Mouse (Mus musculus) ovary, postnatal 36 days (tissue): ENCODE data around the gene Hnrnph1.
"Not testable (repeated sequence)": the region's sequence is repeated elsewhere in the genome, so short reads cannot be mapped to it uniquely, and the experiment has no call there.

Experiments used
- DNase-seq: peaks from one replicate; pipeline ENCODE4 v3.0.0; 2022; ENCODE audit warnings: low spot score, mixed read lengths

The Hnrnph1 gene

GRCm38 (mm10) chr11:50376911-50377891 lies at the start of gene Hnrnph1:
Gene Hnrnph1, plus strand, starts transcription at chr11:50376990.
- peak; percentile 98 for DNase-seq

- DNase-seq: no peak
Observed at GRCm38 (mm10) chr11:50328075-50328625, 48.6 kb upstream of the Hnrnph1 start.

- DNase-seq: no peak
Observed at GRCm38 (mm10) chr11:50329378-50329777, 47.4 kb upstream of the Hnrnph1 start.

- DNase-seq: no peak
Observed at GRCm38 (mm10) chr11:50333181-50333580, 43.6 kb upstream of the Hnrnph1 start.

GRCm38 (mm10) chr11:50336126-50336525 lies 40.7 kb upstream of the Hnrnph1 start:
- DNase-seq: no peak

DNA sequence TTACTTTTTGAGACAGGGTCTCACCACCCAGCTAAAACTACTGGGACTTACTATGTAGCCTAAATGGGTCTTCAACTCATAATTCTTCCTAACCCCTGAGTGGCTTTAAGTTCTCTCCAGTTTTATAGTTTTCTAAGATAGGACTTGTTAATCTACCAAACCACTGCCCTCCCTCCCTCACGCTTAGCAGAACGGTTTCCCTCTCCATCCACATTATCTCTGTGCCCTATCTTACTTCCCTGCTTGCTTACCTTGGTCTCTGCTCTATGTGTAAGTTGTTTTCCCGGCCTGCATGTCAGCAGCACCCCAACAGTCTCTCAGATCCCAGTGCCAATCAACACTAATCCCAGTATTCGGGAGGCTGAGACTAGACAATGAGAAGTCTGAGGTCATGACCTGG lies 39.9 kb upstream of the Hnrnph1 start:
- no peak for DNase-seq

- DNase-seq: no peak
Observed at GRCm38 (mm10) chr11:50345486-50345885, 31.3 kb upstream of the Hnrnph1 start.

- DNase-seq: no peak
Observed at GRCm38 (mm10) chr11:50346256-50347032, 30.3 kb upstream of the Hnrnph1 start.

DNA sequence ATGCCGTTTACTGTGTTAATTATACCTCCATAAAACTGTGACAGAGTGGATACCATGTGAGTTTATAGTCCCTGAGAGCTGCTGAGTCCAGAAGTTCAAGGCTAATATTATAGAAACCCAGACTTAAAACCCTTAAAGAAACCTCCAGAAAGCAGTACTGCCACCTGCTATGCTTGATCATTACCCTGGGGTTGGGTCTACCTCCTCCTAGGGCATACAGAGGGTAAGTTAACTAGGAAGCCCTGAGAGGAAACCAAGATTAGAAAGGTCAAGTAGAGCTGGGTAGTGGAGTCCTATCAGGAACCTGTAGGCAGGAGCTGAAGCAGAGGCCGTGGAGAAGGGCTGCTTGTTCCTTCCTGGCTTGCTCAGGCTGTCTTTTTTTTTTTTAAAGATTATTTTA lies 24.6 kb upstream of the Hnrnph1 start:
- DNase-seq: no peak

DNA sequence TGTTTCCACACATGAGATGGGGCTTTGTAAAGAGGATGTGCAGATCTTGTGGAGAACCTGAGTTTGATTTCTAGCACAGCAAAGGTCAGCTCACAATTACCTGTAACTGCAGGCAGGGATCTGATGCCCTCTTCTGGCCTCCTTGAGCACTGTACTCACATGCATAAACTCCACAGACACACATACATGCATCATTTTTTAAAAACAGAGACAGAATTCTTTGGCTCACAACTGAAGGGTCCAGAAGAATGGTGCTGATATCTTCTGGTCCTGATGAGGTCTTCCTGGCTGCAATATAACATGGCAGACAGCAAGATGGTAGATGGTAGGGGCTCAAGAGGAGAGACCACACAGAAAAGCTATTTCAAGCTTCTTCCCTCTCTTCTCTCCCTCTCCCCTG lies 22.6 kb upstream of the Hnrnph1 start, which contains the start of gene Cby3:
Cby3 (plus strand) TSS at position 301 of the 400 bp plus-strand sequence.
- no peak for DNase-seq

GRCm38 (mm10) chr11:50354851-50355250 lies 21.9 kb upstream of the Hnrnph1 start:
- no peak for DNase-seq

DNA sequence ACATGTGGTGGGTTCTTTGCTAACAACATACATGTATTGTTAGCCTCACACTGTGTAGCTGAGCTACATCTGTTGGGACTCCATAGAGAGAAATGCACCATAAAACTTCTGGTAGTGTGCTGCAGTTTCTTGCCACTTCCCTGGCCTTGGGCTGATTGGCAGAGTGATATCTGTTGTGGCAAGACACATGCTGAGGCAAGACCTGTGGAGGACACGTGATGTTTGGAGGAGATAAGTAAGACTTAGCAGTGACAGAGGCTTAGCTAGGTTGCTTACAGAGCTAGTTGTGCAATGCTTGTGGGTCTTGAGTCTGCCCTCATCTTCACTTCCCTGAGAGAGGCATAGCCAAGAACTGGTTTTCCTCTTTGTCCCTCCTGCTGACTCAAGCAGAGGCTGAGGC lies 21.4 kb upstream of the Hnrnph1 start:
- DNase-seq: no peak

DNA sequence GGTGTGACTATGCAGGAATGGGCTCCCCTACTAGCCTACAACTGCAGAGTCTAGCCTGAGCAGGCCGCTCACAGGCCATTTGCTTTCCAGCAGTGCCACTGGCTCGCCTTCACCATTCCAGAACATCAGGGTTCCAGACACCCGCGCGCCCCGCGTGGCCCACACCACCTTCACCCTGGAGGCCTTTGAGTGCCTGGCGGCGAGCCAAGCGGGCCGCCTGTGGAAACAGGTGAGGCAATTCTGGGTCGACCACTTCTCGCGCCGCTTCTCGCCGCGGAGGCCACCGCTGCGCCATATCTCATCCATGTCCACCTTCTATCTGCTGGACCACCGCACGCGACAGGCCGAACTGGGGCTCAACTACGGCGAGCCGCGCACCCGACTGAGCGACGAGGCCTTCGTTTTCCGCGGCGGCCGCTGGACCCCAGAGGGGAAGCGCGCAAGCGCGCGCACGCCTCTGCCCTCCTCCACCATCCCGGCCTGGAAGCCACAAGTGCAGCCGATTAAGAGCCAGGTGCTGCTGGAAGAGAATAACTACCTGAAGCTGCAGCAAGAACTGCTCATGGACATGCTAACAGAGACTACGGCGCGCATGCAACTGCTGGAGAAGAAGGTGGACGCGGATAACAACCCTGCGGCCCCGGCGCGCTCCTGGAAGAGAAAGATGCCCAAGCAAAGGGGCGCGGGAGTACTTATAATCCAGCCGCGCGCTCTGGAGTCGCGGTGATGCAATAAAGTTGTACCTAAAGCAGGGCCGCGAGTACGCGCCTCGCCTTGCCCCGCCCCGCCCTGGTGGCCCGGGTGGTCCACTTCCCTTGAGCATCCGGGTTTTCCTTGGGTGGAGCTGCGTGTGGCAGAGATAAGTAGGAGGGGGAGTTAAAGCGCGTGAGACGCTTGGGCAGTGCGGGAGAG lies 17.6 kb upstream of the Hnrnph1 start:
- peak; percentile 36 for DNase-seq

- DNase-seq: not testable (repeated sequence)
Observed at GRCm38 (mm10) chr11:50361282-50361681, 15.5 kb upstream of the Hnrnph1 start.

GRCm38 (mm10) chr11:50364548-50364947 lies 12.2 kb upstream of the Hnrnph1 start:
- DNase-seq: peak; percentile 35

DNA sequence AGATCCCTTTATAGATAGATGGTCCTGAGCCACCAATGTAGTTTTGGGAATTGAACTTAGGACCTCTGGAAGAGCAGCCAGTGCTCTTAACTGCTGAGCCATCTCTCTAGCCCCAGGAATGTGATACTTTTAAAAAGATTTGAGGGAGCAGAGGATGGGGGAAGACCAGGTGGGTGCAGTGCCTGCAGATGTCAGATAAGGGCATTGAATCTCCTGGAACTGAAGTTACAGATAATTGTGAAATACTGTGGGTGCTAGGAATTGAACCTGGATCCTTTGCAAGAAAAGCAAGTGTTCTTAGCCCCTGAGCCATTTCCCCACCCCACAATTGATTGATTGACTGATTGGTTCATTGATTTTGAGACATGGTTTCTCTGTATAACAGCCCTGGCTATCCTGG lies 11.5 kb upstream of the Hnrnph1 start:
- DNase-seq: no peak

DNA sequence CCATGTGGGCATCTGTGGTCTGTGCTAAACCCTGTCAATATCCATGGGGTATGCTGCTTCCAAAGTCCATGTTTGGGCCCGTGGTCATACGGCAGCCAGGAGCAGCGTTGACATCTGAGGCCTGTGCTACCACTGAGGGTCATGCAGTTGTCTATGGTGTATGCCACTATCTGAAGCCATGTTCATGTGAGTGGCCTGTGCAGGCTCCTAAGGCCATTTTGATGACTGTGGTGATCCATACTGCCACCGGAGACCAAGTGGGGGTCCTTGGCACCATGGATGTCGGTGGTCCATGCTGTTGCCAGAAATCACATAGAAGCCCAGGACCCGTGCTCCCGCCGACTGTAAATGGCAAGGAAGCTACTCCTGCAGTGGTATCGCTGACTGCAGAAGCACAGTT lies 9.3 kb upstream of the Hnrnph1 start:
- no peak for DNase-seq

- DNase-seq: no peak
Observed at GRCm38 (mm10) chr11:50369360-50369911, 7.4 kb upstream of the Hnrnph1 start.

DNA sequence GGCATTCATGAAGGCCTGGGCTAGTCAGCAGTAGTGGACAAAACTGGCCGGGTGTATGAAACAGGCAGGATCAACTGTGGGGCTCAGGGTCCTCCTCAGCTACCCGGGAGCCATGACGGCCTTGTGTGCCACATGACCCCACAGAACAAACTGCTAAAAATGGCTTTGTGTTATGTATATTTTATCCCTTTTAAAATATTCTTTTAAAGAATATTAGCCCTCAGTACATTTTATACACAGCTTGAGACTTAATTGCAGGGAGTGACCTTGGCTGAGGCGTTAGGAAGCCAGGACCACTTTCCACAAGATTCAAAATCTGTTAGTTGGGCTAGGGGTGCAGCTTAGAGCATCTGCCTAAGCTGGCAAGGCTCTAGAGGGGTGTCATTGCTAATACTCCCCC lies 5.8 kb upstream of the Hnrnph1 start:
- no peak for DNase-seq

DNA sequence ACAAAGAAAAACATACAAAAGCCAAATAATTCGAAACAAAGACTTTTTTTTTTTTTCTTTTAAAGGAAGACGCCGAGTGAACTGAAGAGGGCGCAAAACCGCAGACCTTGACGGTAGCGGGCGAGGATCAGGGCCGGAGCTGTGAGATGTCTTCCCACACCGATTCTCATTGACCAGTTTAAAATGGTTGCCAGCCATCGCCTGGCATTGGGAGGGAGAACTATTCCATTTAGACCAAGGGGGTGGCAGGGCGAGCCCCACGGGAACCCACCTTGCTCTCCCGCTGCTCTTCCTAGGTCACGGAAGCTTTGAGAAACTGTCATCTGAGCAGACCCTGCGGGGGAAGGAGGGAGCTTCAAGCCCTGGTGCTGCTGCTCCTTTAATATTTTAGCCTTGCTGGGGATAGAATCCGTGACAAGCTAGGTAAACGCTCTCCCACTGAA lies 5.4 kb upstream of the Hnrnph1 start:
- peak; percentile 65 for DNase-seq

GRCm38 (mm10) chr11:50371911-50372310 lies 4.9 kb upstream of the Hnrnph1 start:
- no peak for DNase-seq
